Mouse (Mus musculus) 3134 (cell line): ENCODE measurements around the gene Adad1.

Source experiments
- DNase-seq: peaks from one replicate; pipeline ENCODE4 v3.0.0-alpha.2; 2011; ENCODE audit warnings: low spot score; ENCODE audit not compliant: insufficient read length; ENCODE audit errors: extremely low read depth

Gene Adad1

DNA sequence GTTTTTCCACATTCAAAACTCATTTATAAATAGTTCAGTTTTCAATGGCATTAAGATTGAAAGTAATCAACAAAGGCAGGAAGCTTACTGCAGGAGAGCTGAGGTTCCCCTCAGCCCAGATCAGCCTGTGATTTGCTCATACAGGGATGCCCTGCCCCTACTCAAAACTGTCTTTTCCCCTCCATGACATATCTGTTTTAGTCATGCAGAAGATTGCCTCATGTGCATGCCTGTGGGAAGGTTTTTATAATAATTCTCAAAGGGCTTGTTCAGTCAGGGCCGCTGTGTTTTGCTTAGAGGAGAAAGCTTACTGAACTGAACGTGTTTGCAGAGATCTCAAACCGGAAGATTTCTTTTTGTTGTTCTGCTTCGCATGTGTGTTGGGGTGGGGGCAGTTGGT, 97.8 kb downstream of the Adad1 start:
- DNase-seq: no peak

DNA sequence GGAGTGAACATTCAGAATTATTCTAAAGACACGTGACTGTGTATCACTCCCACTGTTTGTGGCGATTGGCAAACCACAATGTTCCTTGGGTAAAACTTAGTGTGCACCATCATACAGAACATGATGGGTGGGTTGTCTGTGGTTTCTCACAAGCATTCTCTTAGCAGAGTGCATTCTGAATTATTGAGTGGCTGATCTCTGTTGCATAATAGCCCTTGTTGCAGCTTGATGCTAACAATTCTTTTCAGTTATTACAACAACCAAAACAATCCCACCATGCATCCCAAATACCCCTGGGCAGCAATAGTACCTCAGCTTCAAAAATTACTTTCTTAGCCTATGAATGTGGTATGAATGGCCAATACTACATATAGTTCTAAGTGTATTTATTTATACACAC, 106.0 kb downstream of the Adad1 start:
- no peak for DNase-seq
